Mouse (Mus musculus) small intestine, adult 2 months (tissue): Measurements from ENCODE around the gene Bace1. TPM values are rescaled to one million over a fixed set of nuclear protein-coding genes. Genes with fewer than 3 reads are reported as not detected.

Experiments used
- H3K27ac ChIP-seq: fragments of 200-500 bp; 2 replicates; pipeline ENCODE4 v1.5.1; 2012; ENCODE audit warnings: low read depth, low read length, control low read depth, inconsistent platforms; ENCODE audit not compliant: insufficient read depth
- H3K27me3 ChIP-seq: fragments of 200-500 bp; 2 replicates; pipeline ENCODE4 v1.6.1; 2012; ENCODE audit warnings: mild to moderate bottlenecking, moderate library complexity, low read length, inconsistent platforms; ENCODE audit not compliant: control insufficient read depth, insufficient read depth
- H3K36me3 ChIP-seq: fragments of 200-500 bp; 2 replicates; pipeline ENCODE4 v1.6.1; 2012; ENCODE audit warnings: mild to moderate bottlenecking, low read length, control low read depth, inconsistent platforms; ENCODE audit not compliant: control insufficient read depth, insufficient read depth
- H3K4me1 ChIP-seq: fragments of 200-500 bp; 2 replicates; pipeline ENCODE4 v1.6.1; 2012; ENCODE audit warnings: low read length, inconsistent platforms, mixed read lengths; ENCODE audit not compliant: control insufficient read depth, insufficient read depth, insufficient read length
- H3K4me3 ChIP-seq: fragments of 200-500 bp; 2 replicates; pipeline ENCODE4 v1.5.1; 2012; ENCODE audit warnings: low read depth, mild to moderate bottlenecking, control low read depth, inconsistent platforms, low read length, moderate library complexity
- CTCF ChIP-seq: fragments of 200-500 bp; IDR thresholded peaks from 2 replicates; pipeline ENCODE4 v1.5.1; 2012; ENCODE audit warnings: low read depth, mild to moderate bottlenecking, control low read depth, inconsistent platforms, low read length, moderate library complexity, mixed read lengths; ENCODE audit not compliant: insufficient replicate concordance, insufficient read length; ENCODE audit errors: extremely low read depth
- POLR2A ChIP-seq: fragments of 200-500 bp; IDR thresholded peaks from 2 replicates; pipeline ENCODE4 v1.6.1; 2012; ENCODE audit warnings: low read depth, mild to moderate bottlenecking, control low read depth, inconsistent platforms, low read length, moderate library complexity
- WGBS: fragments of 180-500 bp; shearing (Covaris S2); methylation state at CpG from one replicate; pipeline ENCODE4 v1.1.7; 2018; 5-methylcytosine and 5-hydroxymethylcytosine counted together
- polyA plus RNA-seq: library from polyadenylated mRNA; depleted of rRNA; stranded (reverse); fragments of >200 nt; gene quantifications from 2 replicates; pipeline ENCODE4 v1.2.3, GENCODE M21; 2012

The Bace1 gene
- polyA plus RNA-seq, 1 experiment, result 5.2 TPM

DNA sequence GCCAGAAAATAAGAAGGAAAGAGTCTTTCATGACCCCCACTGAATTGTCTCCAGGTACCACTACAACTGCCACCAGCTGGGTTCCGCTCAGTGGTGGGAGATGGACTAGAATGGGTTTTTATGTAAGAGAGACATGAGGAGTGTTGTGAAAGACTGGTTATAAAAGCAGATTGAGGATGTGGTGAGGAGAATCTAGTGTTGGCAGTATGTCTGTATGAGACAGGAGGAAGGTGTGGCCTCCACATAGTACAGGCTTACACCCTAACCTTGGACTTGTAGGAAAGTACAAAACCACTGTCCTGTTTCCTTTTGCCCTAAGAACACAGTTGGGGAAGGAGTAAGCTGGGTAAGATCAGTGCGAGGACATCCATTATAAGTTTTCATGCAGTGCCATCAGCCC, 15.3 kb downstream of the Bace1 start:
- TF ChIP-seq POLR2A (no peak), CTCF (no peak)
- H3K27ac ChIP-seq, result no peak overlapping the region
- H3K4me1 ChIP-seq, result peaks cover 2% of the 10 kb centered on the region; the same call in 1 of the 2 replicates
- WGBS, result 93% methylated on average over 2 of the region's 2 CpGs
- peaks cover 12% of the 10 kb centered on the region for H3K36me3 ChIP-seq
- H3K27me3 ChIP-seq, result no peaks in the 10 kb centered on the region
- no peak overlapping the region for H3K4me3 ChIP-seq

DNA sequence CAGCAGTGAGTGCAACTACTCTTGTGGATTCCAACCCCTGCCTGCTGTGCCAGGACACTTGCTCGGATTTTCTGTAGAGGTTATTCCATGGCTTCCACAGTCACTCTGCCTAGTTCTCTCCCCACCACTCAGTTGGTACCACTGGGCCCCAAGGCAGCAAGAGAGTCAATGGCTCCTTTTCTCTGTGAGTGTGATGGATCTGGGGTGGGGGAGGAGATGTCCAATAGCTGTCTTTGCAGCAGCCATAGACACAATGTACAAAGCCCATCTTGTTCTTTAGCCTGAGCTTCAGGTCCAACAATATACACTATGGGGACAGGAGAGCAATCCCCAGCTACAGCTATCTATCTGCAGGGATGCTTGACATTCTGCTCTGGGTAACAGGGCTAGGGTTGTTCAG, 15.8 kb downstream of the Bace1 start:
- 91% methylated on average over 1 of the region's 1 CpGs for WGBS
- H3K27me3 ChIP-seq, result no peaks in the 10 kb centered on the region
- H3K4me3 ChIP-seq, result no peak overlapping the region
- H3K27ac ChIP-seq, result no peak overlapping the region
- H3K4me1 ChIP-seq, result peaks cover 2% of the 10 kb centered on the region; the same call in 1 of the 2 replicates
- TF ChIP-seq POLR2A, result no peak
- no peak for TF ChIP-seq CTCF
- H3K36me3 ChIP-seq, result peaks cover 17% of the 10 kb centered on the region

GRCm38 (mm10) chr9:45859364-45859763, 21.0 kb downstream of the Bace1 start:
- Histone ChIP-seq H3K36me3 (peaks cover 50% of the 10 kb centered on the region), H3K4me3 (no peak overlapping the region), H3K27ac (no peak overlapping the region), H3K4me1 (no peaks in the 10 kb centered on the region), H3K27me3 (no peaks in the 10 kb centered on the region)
- WGBS, result 94% methylated on average over 10 of the region's 10 CpGs
- TF ChIP-seq CTCF (no peak), POLR2A (no peak)

DNA sequence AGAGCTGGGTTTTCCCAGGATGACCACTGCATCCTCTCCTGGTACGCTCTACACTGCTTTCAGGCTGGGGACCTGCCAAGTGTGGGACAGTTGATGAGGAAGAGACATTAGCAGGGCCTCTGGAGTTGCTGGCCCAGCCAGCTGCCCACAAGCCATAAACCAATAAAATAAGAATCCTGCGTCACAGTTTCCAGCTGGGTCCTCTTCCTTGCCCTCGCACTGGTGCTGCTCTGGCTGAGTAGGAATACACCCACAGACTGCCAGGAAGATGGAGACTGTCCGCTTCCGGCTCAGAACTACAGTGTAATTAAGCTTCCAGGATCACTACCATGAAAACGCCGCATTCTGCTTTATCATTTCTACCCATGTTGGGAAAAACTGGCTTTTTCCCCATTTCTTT, 23.4 kb downstream of the Bace1 start:
- WGBS, result 50% methylated on average over 7 of the region's 7 CpGs
- Histone ChIP-seq H3K36me3 (peaks cover 65% of the 10 kb centered on the region), H3K4me1 (no peaks in the 10 kb centered on the region), H3K27me3 (no peaks in the 10 kb centered on the region), H3K4me3 (no peak overlapping the region), H3K27ac (no peak overlapping the region)
- TF ChIP-seq CTCF (no peak), POLR2A (no peak)

GRCm38 (mm10) chr9:45869181-45869580, 30.8 kb downstream of the Bace1 start:
- WGBS, result 82% methylated on average over 3 of the region's 3 CpGs
- TF ChIP-seq CTCF, result no peak
- no peak for TF ChIP-seq POLR2A
- H3K4me1 ChIP-seq, result no peaks in the 10 kb centered on the region; the same call in 1 of the 2 replicates
- no peaks in the 10 kb centered on the region for H3K27me3 ChIP-seq
- H3K27ac ChIP-seq, result peak overlapping the region; percentile 22; the same call in 1 of the 2 replicates
- peaks cover 59% of the 10 kb centered on the region for H3K36me3 ChIP-seq
- H3K4me3 ChIP-seq, result no peak overlapping the region

DNA sequence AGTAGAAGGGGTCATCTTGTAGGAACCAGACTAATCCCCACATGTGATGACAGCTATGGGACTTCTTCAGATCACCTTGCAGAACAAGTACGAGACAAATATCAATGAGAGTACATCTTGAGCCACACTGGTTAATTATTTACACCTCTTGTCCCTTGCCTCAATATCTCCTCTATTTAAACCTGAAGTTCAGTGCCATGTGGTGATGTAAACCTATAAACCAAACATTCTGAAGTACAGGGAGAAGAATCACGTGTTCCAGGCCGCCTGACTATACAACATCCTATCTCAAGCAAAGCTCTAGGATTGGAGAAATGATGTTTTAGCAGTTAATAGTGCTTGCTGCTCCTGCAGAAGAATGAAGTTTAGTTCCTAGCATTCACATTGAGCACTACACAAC, 31.9 kb downstream of the Bace1 start:
- Histone ChIP-seq H3K36me3 (peaks cover 54% of the 10 kb centered on the region), H3K27me3 (no peaks in the 10 kb centered on the region), H3K27ac (no peak overlapping the region), H3K4me3 (no peak overlapping the region), H3K4me1 (no peaks in the 10 kb centered on the region; the same call in 1 of the 2 replicates)
- whole genome bisulfite sequencing, result 51% methylated on average over 3 of the region's 3 CpGs
- TF ChIP-seq CTCF (no peak), POLR2A (no peak)

DNA sequence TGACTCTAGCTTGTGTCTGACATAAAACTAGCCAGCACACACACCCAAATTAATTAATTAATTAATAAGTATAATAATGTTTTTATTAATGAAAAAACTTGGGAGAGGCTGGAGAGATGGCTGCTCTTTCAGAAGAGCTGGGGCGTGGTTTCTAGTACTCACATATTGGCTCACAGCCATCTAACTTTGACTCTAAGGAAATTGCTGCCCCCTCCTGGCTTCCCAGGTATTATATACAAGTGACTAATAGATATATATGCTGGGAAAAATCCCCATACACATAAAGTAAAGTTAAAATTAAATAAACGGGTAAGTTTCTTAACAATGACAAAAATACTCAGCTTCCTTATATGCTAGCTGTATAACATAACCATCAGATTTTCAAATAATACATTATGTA, 39.5 kb downstream of the Bace1 start:
- Histone ChIP-seq H3K4me1 (no peaks in the 10 kb centered on the region), H3K36me3 (peaks cover 29% of the 10 kb centered on the region), H3K27me3 (no peaks in the 10 kb centered on the region), H3K4me3 (no peak overlapping the region), H3K27ac (no peak overlapping the region)
- TF ChIP-seq POLR2A, result no peak
- no peak for TF ChIP-seq CTCF
- 39% methylated on average over 2 of the region's 2 CpGs for WGBS

DNA sequence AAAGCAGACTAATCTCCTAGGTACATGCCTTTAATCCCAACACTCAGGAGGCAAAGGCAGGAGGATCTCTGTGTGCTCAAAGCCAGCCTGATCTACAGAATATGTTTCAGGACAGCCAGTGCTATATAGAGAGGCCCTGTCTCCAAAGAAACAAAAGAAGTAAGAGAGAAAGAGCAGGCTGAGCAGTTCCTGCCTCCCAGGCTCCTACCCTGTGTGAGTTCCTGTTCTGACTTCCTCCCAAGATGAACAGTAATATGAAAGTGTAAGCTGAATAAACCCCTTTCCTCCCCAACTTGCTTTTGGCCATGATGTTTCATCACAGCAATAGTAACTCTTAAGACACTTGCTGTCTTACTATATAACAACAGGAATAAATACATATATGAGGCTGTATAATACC, 55.3 kb downstream of the Bace1 start:
- Histone ChIP-seq H3K27ac (no peak overlapping the region), H3K27me3 (no peaks in the 10 kb centered on the region), H3K36me3 (peaks cover 55% of the 10 kb centered on the region), H3K4me1 (no peaks in the 10 kb centered on the region), H3K4me3 (no peak overlapping the region)
- TF ChIP-seq POLR2A (no peak), CTCF (no peak)
